Mouse (Mus musculus) liver, postnatal 0 days (tissue): ENCODE data around the gene Pakap. TPM values are rescaled to one million over a fixed set of nuclear protein-coding genes. Genes with fewer than 3 reads are reported as not detected.

Experiments
- ATAC-seq: fragments of 200-750 bp; cut with Nextera tagmentation; 2 replicates; pipeline ENCODE4 v1.8.0; 2017; ENCODE audit warnings: mild to moderate bottlenecking, moderate library complexity
- DNase-seq: peaks from one replicate; pipeline ENCODE4 v3.0.0-alpha.2; 2016
- H3K27ac ChIP-seq: fragments of 300-500 bp; sonication (generic); 2 replicates; pipeline ENCODE4 v1.5.1; 2014; ENCODE audit warnings: antibody characterized with exemption, moderate library complexity, mild to moderate bottlenecking, low read depth
- H3K27me3 ChIP-seq: fragments of 300-500 bp; sonication (generic); 2 replicates; pipeline ENCODE4 v1.6.1; 2014; ENCODE audit warnings: low read length, control low read depth, mixed read lengths; ENCODE audit not compliant: insufficient read depth
- H3K36me3 ChIP-seq: fragments of 300-500 bp; sonication (generic); replicated peaks from 2 replicates; pipeline ENCODE4 v1.6.1; 2014; ENCODE audit warnings: mild to moderate bottlenecking, control low read depth, low read length, moderate library complexity, mixed read lengths; ENCODE audit not compliant: insufficient read depth
- H3K4me1 ChIP-seq: fragments of 300-500 bp; sonication (generic); 2 replicates; pipeline ENCODE4 v1.6.1; 2014; ENCODE audit warnings: antibody characterized with exemption, mild to moderate bottlenecking, control low read depth; ENCODE audit not compliant: insufficient read depth
- H3K4me2 ChIP-seq: fragments of 300-500 bp; sonication (generic); 2 replicates; pipeline ENCODE4 v1.6.1; 2014; ENCODE audit warnings: low read depth, mild to moderate bottlenecking, low read length, moderate library complexity, mixed read lengths
- H3K4me3 ChIP-seq: fragments of 300-500 bp; sonication (generic); 2 replicates; pipeline ENCODE4 v1.5.1; 2014; ENCODE audit warnings: low read depth, low read length
- H3K9ac ChIP-seq: fragments of 300-500 bp; sonication (generic); replicated peaks from 2 replicates; pipeline ENCODE4 v1.6.1; 2014; ENCODE audit warnings: mild to moderate bottlenecking, moderate library complexity
- H3K9me3 ChIP-seq: fragments of 300-500 bp; sonication (generic); 2 replicates; pipeline ENCODE4 v1.6.1; 2016; ENCODE audit warnings: mild to moderate bottlenecking, control low read depth, low read length, mixed read lengths
- CTCF ChIP-seq: sonication (generic); IDR thresholded peaks from 2 replicates; pipeline ENCODE4 v1.5.1; 2016; ENCODE audit warnings: antibody characterized with exemption, low read depth
- EP300 ChIP-seq: IDR thresholded peaks from 2 replicates; pipeline ENCODE4 v1.6.1; 2016; ENCODE audit warnings: antibody characterized with exemption, low read depth, mild to moderate bottlenecking
- WGBS: fragments of 180-500 bp; shearing (Covaris S2); extraction: QIAGEN DNeasy Blood & Tissue Kit; methylation state at CpG from one replicate; pipeline ENCODE4 v1.1.7; 2014; ENCODE audit not compliant: insufficient replicate concordance; 5-methylcytosine and 5-hydroxymethylcytosine counted together
- polyA plus RNA-seq: library from polyadenylated mRNA; unstranded; fragments of >200 nt; fragmentation: Nextera tagmentation; extraction: Ambion mirVana; gene quantifications from 2 replicates; pipeline ENCODE4 v1.2.1, GENCODE M21; 2015

Gene Pakap
- polyA plus RNA-seq, 1 experiment from 2014 or later = 0.79 TPM

DNA sequence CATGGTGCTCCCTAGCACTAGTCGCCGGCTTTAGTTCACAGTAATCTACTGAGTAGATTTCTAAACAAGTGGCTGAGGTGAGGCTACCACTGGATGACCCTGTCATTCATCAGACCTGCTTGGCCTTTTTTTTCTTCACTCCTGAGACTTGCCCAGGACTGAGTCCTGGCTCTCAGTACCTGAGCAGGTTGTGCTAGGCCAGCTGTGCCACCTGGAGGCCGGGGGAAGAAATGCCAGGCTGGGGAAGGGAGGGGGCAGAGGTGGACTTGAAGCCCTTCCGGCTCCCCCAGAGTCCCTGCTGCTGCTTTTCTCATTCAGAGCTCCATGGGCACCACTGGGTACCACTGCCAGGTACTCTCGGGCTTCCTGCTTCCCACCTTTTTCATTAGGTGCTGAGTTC lies 220.7 kb downstream of the Pakap start:
- TF ChIP-seq EP300 (no peak), CTCF (peak; percentile 65)
- Histone ChIP-seq H3K4me3 (no peak overlapping the region), H3K27me3 (no peaks in the 10 kb centered on the region), H3K36me3 (no peaks in the 10 kb centered on the region), H3K27ac (no peak overlapping the region), H3K9ac (no peak overlapping the region), H3K4me1 (peaks cover under 1% of the 10 kb centered on the region; the same call in 1 of the 2 replicates), H3K4me2 (no peak overlapping the region), H3K9me3 (no peaks in the 10 kb centered on the region)
- 59% methylated on average over 5 of the region's 5 CpGs for WGBS
- ATAC-seq (no peak), DNase-seq (no peak)

GRCm38 (mm10) chr4:57789118-57789517 lies 221.1 kb downstream of the Pakap start:
- no peaks in the 10 kb centered on the region for H3K27me3 ChIP-seq
- no peak overlapping the region for H3K4me3 ChIP-seq
- H3K4me2 ChIP-seq = no peak overlapping the region
- ATAC-seq (no peak), DNase-seq (no peak)
- TF ChIP-seq EP300 (no peak), CTCF (no peak)
- H3K27ac ChIP-seq = no peak overlapping the region
- no peak overlapping the region for H3K9ac ChIP-seq
- no peaks in the 10 kb centered on the region for H3K36me3 ChIP-seq
- no peaks in the 10 kb centered on the region for H3K9me3 ChIP-seq
- peaks cover 5% of the 10 kb centered on the region; the same call in 1 of the 2 replicates for H3K4me1 ChIP-seq

GRCm38 (mm10) chr4:57793989-57794388 lies 226.0 kb downstream of the Pakap start:
- no peaks in the 10 kb centered on the region for H3K36me3 ChIP-seq
- no peaks in the 10 kb centered on the region for H3K27me3 ChIP-seq
- H3K4me2 ChIP-seq = peak overlapping the region; percentile 34; the same call in 1 of the 2 replicates
- 33% methylated on average over 8 of the region's 8 CpGs for WGBS
- H3K9me3 ChIP-seq = no peaks in the 10 kb centered on the region
- no peak overlapping the region for H3K9ac ChIP-seq
- ATAC-seq (no peak), DNase-seq (no peak)
- H3K27ac ChIP-seq = peak overlapping the region; percentile 49; the same call in 1 of the 2 replicates
- TF ChIP-seq CTCF (no peak), EP300 (peak; percentile 57; the same call in 1 of the 2 replicates)
- no peak overlapping the region for H3K4me3 ChIP-seq
- H3K4me1 ChIP-seq = peaks cover 19% of the 10 kb centered on the region

DNA sequence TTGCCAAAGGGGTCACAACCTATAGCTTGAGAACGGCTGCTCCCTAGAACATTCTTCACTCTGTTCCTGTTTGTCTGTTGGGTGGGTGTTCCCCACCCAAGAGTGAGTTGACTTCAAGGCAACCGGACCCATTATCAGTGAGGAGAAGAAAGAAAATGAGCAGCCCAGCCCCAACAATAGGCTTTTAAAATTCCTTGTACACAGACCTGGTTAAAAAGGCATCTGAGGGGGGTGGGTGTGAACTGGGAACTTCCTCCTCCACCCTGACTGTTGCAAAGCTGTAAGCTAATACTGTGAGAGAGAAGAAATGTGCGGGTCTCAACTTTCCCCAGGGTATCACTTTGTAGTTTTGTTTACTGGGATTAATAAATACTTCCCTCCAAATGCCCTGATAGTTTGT lies 226.6 kb downstream of the Pakap start:
- no peak overlapping the region for H3K9ac ChIP-seq
- H3K4me2 ChIP-seq = no peak overlapping the region
- peaks cover 19% of the 10 kb centered on the region for H3K4me1 ChIP-seq
- TF ChIP-seq EP300 (no peak), CTCF (no peak)
- H3K4me3 ChIP-seq = no peak overlapping the region
- H3K9me3 ChIP-seq = no peaks in the 10 kb centered on the region
- DNase-seq = no peak
- H3K27me3 ChIP-seq = no peaks in the 10 kb centered on the region
- no peak for ATAC-seq
- H3K36me3 ChIP-seq = no peaks in the 10 kb centered on the region
- H3K27ac ChIP-seq = no peak overlapping the region
- 14% methylated on average over 3 of the region's 3 CpGs for WGBS

- ATAC-seq (peak; percentile 66), DNase-seq (no peak)
- H3K36me3 ChIP-seq = no peaks in the 10 kb centered on the region
- H3K27me3 ChIP-seq = no peaks in the 10 kb centered on the region
- peak overlapping the region; percentile 43 for H3K4me2 ChIP-seq
- H3K27ac ChIP-seq = peak overlapping the region; percentile 53
- TF ChIP-seq EP300 (no peak), CTCF (no peak)
- no peak overlapping the region for H3K9ac ChIP-seq
- H3K4me3 ChIP-seq = no peak overlapping the region
- H3K9me3 ChIP-seq = no peaks in the 10 kb centered on the region
- peaks cover 19% of the 10 kb centered on the region for H3K4me1 ChIP-seq
- 34% methylated on average over 9 of the region's 9 CpGs for WGBS
Observed at GRCm38 (mm10) chr4:57797548-57798285, 229.7 kb downstream of the Pakap start.

GRCm38 (mm10) chr4:57798286-57799018 lies 230.5 kb downstream of the Pakap start:
- 25% methylated on average over 10 of the region's 10 CpGs for WGBS
- no peak for DNase-seq
- no peak for TF ChIP-seq CTCF
- TF ChIP-seq EP300 = no peak
- no peak overlapping the region for H3K4me3 ChIP-seq
- H3K36me3 ChIP-seq = no peaks in the 10 kb centered on the region
- no peaks in the 10 kb centered on the region for H3K27me3 ChIP-seq
- H3K4me1 ChIP-seq = peaks cover 19% of the 10 kb centered on the region
- peak overlapping the region; percentile 53 for H3K27ac ChIP-seq
- H3K9ac ChIP-seq = no peak overlapping the region
- no peaks in the 10 kb centered on the region for H3K9me3 ChIP-seq
- H3K4me2 ChIP-seq = peak overlapping the region; percentile 43
- peak; percentile 77 for ATAC-seq
